Mouse (Mus musculus) B cell, adult 2 months (primary cell): ENCODE results near the gene Col24a1.

Experiments used
- DNase-seq, 2 experiments: peaks; one replicate each; pipeline ENCODE4 v3.0.0; 2022

Col24a1 gene

GRCm38 (mm10) chr3:145463731-145464130 is 171.5 kb downstream of the Col24a1 start:
- no peak for DNase-seq

DNA sequence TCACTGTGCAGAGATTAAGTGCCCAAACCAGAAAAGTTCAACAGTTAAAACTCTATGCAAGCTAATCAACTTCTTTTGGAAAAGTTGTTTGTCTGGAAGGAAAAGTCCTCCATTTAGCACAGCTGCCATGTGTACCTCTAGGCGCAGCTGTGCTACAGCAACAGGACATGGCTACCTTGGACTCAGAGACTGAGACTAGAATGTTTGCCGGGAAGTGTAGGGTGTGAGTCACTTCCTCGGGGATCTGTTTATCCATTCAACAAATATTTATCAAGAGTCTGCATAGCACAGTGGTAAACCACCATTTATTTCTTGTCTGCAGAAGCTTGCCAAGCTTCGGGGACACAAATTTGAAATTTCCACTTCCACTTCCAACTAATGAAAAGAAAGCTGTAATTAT is 178.8 kb downstream of the Col24a1 start:
- no peak for DNase-seq

DNA sequence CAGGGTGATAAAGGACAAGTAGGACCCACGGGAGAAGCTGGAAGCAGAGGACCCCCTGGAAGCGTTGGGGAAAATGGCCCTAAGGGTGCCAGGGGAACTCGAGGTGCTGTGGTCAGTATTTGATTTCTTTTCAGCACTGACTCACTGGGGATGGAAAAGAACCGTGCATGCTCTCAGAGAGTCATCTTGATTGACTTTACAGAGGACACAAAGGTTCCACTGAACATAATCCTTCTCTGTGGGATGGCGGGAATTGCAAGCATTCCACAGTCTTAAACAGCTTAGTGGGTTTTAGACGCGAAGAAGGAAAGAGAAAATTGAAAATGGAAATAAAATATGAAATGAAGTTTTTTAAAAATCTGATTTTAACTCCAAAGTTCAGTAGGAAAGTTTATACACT is 181.9 kb downstream of the Col24a1 start:
- no peak for DNase-seq

DNA sequence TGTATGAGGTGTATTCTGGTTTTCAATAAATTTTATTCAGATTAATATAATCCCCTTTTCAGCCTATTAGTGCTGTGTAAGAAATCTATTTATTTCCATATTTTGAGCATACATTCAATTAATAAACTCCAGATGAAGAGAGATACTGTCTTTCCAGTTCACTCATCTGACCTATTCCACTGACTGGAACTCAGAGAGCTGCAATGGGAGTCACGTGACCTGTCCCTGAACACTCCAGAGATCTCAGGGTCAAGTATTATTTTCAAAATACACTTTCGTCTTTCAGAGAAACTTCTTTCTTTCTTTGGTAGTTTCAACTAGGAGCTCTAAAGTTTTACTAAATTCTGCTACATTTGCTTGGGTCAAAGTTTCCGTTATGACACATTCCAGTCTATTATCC is 184.4 kb downstream of the Col24a1 start:
- no peak for DNase-seq

- DNase-seq = no peak
These were observed 184.8 kb downstream of the Col24a1 start for GRCm38 (mm10) chr3:145477074-145477473.

- no peak for DNase-seq
These were observed 186.2 kb downstream of the Col24a1 start for GRCm38 (mm10) chr3:145478446-145478845.

DNA sequence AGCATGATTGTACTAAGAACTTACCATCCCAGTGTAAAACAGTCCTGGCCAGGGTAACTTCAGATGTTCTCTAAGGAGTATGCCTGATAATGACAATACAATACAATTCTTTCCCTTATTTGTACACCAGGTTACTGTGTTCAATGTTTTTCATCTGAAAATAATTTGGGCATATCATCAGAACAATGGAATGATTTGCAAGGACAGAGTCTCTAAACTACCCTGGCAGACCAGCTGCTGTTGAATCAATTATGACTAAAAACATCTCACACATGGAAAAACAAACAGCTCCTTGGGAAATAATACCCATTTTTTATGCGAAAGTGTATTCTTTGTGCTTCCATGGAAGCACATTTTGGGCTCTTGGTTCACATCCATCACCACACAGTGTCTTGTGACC is 198.0 kb downstream of the Col24a1 start:
- DNase-seq = no peak

GRCm38 (mm10) chr3:145491326-145491725 is 199.1 kb downstream of the Col24a1 start:
- no peak for DNase-seq

DNA sequence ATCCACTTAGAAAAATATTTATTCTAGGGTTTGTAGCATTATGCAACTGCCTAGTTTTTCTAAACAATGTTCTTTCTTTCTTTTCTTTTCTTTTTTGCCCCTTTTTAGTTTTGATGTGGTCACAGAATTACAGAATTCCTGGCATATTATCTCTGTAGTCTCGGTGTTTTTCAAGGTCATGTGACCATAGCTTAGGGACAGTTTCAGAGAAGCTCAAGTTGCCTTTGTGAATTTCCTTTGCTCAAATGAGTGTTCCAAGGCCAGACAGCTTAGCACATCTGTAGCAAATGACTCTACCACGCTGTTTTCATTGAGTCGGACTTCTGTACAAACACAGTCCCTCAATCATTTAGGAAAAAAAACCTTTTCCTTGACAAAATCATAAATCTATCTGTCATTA is 205.9 kb downstream of the Col24a1 start:
- no peak for DNase-seq

DNA sequence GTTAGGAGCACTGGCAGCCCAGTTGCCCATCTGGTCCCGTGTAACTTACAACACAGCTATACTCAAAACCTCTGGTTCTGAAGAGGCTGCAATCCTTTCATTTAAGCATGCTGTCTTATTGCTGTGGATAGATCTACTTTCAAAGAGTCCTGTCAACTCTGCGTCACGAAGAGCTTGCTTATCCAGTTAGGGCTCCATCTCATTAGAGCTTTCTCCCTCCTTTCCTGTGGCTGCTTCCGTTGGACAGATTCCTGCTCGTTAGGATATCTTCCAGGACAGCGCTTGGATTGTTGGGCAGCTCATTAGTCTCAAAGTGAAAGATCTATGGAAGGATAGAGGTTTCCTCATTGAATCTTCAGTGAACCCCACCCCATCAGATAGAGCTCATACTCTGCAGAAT is 206.6 kb downstream of the Col24a1 start:
- no peak for DNase-seq

DNA sequence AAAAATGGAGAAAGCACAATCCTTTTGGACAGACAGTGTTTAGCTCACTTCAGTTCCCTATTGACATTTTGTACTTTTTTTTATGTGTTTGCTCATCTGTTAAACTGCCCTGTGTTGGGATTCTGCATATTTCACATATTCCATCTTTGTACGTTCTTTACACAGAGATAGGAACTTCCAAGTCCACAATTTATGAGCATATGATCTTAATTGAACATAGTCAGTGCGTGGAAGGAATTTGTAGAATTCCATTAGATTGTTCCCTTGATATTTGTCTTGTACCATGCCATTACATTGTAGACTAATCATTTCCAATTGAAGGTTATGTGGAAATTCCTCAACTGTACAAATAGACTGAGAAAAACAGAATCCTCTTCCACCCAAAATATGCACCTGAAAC is 212.6 kb downstream of the Col24a1 start:
- no peak for DNase-seq

GRCm38 (mm10) chr3:145508550-145508949 is 216.3 kb downstream of the Col24a1 start:
- DNase-seq = no peak

DNA sequence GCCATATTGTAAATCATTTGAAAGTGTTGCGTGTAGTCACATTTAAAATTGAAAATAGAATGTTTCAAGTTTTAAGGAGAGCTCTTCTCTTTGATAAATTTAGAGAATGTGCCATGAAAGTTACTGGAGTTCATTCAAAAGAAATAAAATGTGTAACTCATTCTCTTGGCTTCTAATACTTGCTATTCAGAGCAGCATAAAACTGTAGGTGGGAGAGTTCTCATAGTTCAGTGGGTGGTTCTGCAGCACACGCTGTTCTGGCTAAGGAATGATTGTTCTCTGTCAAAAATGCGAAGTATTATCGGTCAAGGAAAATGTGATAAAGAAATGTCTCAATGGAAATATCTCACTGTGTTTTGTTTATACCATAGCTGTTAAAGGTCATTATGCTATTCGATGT is 221.9 kb downstream of the Col24a1 start:
- no peak for DNase-seq

DNA sequence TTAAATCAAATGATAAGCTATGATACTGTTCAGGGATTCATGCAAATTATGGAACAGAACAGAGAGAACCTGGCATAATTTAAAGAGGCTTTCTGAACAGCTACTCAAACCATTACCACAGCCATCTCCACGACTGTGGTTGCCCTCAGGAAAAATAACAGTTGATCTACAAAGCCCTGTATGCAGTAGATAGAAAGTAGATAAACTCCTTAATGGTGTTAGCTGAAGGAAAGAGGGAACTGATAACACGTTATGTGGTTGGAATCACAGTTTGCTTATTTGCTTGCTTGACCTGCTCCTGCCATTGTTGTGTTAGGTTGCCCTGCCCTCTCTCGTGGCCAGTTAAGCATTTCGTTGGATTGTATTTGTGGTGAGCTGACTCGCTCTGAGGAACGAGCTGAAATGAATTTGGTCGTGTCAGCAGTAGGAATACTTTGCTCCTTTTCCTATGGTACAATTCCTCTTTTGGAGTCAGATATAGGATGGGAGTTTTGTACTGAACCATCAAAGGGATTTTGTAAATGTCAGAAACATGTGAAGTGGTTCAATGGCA is 229.3 kb downstream of the Col24a1 start:
- no peak for DNase-seq

GRCm38 (mm10) chr3:145522311-145522710 is 230.0 kb downstream of the Col24a1 start:
- no peak for DNase-seq

DNA sequence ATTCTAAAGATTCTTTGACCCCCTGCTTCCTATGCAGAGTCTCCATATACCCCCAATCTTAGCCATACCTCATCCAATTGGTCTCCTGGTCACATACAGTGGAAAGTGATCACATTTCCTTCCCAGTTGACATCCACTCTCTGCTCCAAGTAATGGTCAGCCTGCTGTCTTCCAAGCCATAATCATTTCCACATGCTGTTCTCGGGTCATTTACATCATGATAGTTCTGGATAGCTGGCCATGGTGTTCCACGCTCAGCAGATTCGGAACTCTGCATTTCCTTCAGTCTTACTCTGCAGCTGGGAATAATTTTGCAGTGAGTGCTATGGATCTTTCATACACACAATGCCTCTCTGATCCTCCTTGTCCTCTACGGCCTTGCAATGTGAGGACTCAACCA is 233.0 kb downstream of the Col24a1 start:
- DNase-seq = no peak

DNA sequence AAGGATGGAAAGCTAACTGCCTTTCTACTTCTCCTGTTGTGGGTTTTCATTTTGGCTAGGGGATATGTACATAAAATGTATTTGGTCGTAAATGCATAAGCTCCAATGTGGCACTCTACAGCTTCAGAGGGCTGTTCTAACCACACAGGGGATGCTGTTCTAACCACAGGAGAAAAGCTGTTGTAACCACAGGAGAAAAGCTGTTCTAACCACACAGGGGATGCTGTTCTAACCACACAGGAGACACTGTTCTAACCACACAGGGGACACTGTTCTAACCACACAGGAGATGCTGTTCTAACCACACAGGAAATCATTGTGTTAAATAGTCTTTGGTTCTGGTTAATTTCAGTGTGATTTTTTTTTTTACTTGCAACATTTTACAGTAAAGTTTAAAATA is 245.6 kb downstream of the Col24a1 start:
- DNase-seq = no peak

GRCm38 (mm10) chr3:145548441-145549415 is 256.5 kb downstream of the Col24a1 start:
- DNase-seq = no peak

DNA sequence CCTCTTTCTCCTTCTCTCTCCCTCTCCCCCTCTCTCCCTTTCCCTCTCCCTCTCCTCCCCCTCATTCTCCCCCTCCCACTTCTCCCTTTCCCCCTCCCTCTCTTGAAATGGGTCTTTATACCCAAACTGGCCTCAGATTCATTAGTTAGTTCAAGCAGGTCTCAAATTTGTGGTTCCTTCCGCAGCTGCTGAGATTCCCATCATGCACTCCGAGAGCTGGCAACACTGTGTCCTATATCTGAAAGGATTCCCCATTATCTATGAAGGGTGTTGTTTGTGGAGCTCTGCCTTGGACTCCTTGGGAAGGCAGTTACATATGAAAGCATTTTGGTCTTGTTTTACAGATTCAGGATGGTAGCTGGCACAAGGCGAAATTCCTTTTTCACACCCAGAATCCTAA is 257.9 kb downstream of the Col24a1 start:
- no peak for DNase-seq

DNA sequence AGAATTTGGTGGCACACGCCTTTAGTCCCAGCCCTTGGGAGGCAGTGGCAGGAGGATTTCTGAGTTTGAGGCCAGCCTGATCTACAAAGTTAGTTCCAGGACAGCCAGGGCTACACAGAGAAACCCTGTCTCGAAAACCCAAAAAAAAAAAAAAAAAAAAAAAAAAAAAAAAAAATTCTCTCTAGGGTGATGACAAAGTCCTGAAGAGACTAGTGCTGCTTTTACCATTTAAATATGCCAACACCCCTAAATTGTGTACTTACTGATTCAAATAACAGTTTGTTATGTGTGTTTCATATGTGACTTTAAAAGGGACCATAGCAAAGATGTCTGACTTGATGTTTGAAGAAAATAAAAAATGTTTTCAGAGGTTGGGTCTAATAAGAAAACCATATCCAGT is 262.1 kb downstream of the Col24a1 start:
- DNase-seq = no peak

DNA sequence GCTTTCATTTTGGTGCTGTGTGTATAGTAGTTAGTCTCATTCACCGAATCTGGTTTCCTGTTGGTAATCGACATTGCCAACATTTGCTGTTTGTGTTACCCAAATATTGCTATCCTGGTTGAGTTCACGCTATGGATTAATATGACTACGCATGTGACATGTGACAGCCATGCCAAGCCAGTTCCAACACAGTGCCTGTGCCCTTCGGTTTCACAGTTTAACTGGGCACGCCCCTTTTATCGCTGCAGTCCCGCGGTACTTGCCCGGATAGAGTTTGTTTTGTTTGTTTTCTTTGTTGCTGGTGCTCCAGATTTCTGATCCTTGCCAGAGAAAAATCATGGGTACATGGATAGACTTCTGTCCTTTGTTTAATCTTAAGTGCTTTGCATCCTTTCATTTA is 263.9 kb downstream of the Col24a1 start:
- no peak for DNase-seq

DNA sequence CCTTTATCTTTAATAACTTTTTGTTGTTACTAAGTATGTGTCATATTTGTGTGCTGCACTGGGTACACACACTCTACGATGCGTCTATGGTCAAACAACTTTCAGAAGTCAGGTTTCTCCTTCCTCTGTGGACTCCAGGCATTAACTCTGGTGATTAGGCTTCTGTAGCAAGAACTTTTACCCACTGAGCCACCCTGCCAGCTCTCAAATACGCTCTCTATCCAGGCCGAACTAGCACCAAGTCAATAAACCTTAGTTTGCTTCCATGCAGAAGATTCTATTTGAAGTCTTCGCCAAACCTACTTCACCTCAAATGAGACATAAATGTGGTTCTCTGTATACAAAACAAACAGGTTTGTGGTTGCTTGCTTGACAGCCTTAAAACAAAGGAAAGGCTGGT is 267.4 kb downstream of the Col24a1 start:
- no peak for DNase-seq

GRCm38 (mm10) chr3:145560117-145560516 is 267.8 kb downstream of the Col24a1 start:
- DNase-seq = no peak

- DNase-seq = no peak
These were observed 282.2 kb downstream of the Col24a1 start for GRCm38 (mm10) chr3:145574468-145574867.

- DNase-seq = no peak
These were observed 283.1 kb downstream of the Col24a1 start for GRCm38 (mm10) chr3:145575340-145575739.
